ENCODE assay signal across 22 mouse cellular contexts in the genomic region with DNA sequence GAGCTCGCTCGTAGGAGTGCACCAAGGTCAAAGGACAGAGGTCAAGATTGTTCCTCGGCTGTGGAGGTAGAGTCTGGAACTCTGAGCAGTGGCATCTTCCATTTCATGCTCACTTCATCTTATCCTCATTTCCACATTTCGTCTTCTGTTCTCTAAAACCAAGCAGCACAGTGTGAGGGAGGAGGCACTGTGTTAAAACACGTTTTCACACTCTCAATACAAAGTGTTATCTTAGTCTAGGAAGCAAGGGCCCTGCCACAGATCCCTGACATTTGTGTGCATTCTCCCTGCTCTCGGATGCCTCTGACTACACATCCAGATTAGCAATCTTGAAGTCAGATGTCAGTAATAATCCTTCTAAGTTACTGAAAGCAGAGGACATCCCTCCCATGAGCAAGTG.
"Had no signal": no experiment of that assay in that cellular context is flagged by ENCODE, and none has a peak within 500 bp of the region (broad histone marks: within the 10 kb centered on the region; RNA-seq: fewer than 3 reads in every experiment).

No protein-coding gene starts in this region.

- H3K9me3 ChIP-seq: hindbrain, embryonic 10.5 days; hindbrain, embryonic 12.5 days; intestine, embryonic 15.5 days; limb, embryonic 10.5 days; limb, embryonic 12.5 days; liver, embryonic 13.5 days; liver, embryonic 15.5 days had no signal

- H3K4me3 ChIP-seq: gastrocnemius, adult 2 months; heart, adult 2 months; hindbrain, embryonic 10.5 days; hindbrain, embryonic 12.5 days; intestine, embryonic 15.5 days; layer of hippocampus, adult 2 months; left cerebral cortex, adult 2 months; limb, embryonic 10.5 days; limb, embryonic 12.5 days; liver, embryonic 13.5 days; liver, embryonic 15.5 days had no signal

- H3K27ac ChIP-seq: gastrocnemius, adult 2 months; heart, adult 2 months; hindbrain, embryonic 10.5 days; hindbrain, embryonic 12.5 days; hindbrain, embryonic 14.5 days; intestine, embryonic 15.5 days; layer of hippocampus, adult 2 months; left cerebral cortex, adult 2 months; limb, embryonic 10.5 days; limb, embryonic 12.5 days; liver, embryonic 13.5 days; liver, embryonic 15.5 days had no signal

- H3K36me3 ChIP-seq: hindbrain, embryonic 10.5 days; hindbrain, embryonic 12.5 days; intestine, embryonic 15.5 days; limb, embryonic 10.5 days; limb, embryonic 12.5 days; liver, embryonic 13.5 days; liver, embryonic 15.5 days had no signal

- H3K27me3 ChIP-seq: hindbrain, embryonic 12.5 days; intestine, embryonic 15.5 days; limb, embryonic 12.5 days; liver, embryonic 13.5 days; liver, embryonic 15.5 days had no signal

- DNase-seq: gastrocnemius, adult 2 months; gastrocnemius, postnatal 10 days; gastrocnemius, postnatal 25 days; heart, adult 2 months; heart, postnatal 10 days; heart, postnatal 4 days; kidney, adult 18-20 months; kidney, adult 8-10 months; kidney, postnatal 10 days; kidney, postnatal 25 days; kidney, postnatal 4 days; liver; liver, embryonic 13.5 days had no signal

- H3K4me1 ChIP-seq: hindbrain, embryonic 10.5 days; hindbrain, embryonic 12.5 days; intestine, embryonic 15.5 days; limb, embryonic 10.5 days; limb, embryonic 12.5 days; liver, embryonic 13.5 days; liver, embryonic 15.5 days had no signal
